ENCODE assay signal across 8 mouse cellular contexts in genomic region chr4:119239181-119239682, GRCm38 (mm10). TPM values are rescaled to one million over a fixed set of nuclear protein-coding genes. Genes with fewer than 3 reads are reported as not detected.
DNase-seq lines count a peak whose midpoint lies in the region; ATAC-seq lines count a peak whose summit lies in the region.

No protein-coding gene starts in this region.

- 0 out of 2 replicates have a peak overlapping the region, but pooled peaks have one; percentile 12 for H3K4me2 ChIP-seq in forebrain, embryonic 14.5 days (ENCODE audit: low read length)
- H3K4me2 ChIP-seq in intestine, embryonic 14.5 days (ENCODE audit: low read length) = no peak overlapping the region

- H3K27me3 ChIP-seq in forebrain, embryonic 14.5 days (replicated peaks; ENCODE audit: control insufficient read depth, insufficient read depth, low read length) = no peaks in the 10 kb centered on the region
- no peaks in the 10 kb centered on the region for H3K27me3 ChIP-seq in intestine, embryonic 14.5 days (replicated peaks; ENCODE audit: control insufficient read depth, insufficient read depth, low read length)

- H3K4me1 ChIP-seq in brown adipose tissue, adult 24 weeks (ENCODE audit: control insufficient read depth, insufficient read depth, insufficient read length, low read length) = no peaks in the 10 kb centered on the region
- peaks cover 2% of the 10 kb centered on the region; the same call in 1 of the 2 replicates for H3K4me1 ChIP-seq in forebrain, embryonic 14.5 days (ENCODE audit: control insufficient read depth, insufficient read depth, low read length)
- H3K4me1 ChIP-seq in intestine, embryonic 14.5 days (replicated peaks; ENCODE audit: control insufficient read depth, insufficient read depth, low read length) = peaks cover 6% of the 10 kb centered on the region; the same call in 1 of the 2 replicates

- H3K9me3 ChIP-seq in forebrain, embryonic 14.5 days (replicated peaks; ENCODE audit: control insufficient read depth, low read length) = no peaks in the 10 kb centered on the region
- H3K9me3 ChIP-seq in intestine, embryonic 14.5 days (ENCODE audit: control insufficient read depth, low read length) = no peaks in the 10 kb centered on the region

- peak; percentile 33 for DNase-seq in ovary, postnatal 14 days (ENCODE audit: low spot score)
- no peak for DNase-seq in ovary, postnatal 10 days (ENCODE audit: low spot score)
- DNase-seq in forebrain, embryonic 14.5 days (ENCODE audit: low spot score) = peak; percentile 94
- DNase-seq in intestine, embryonic 14.5 days (ENCODE audit: low spot score) = peak; percentile 71
- peak; percentile 63 for DNase-seq in lung, postnatal 25 days (ENCODE audit: low spot score)
- DNase-seq in right cerebral cortex, adult 2 months (ENCODE audit: low spot score in 2 of 2) = peak; percentile 40 to 61
- DNase-seq in layer of hippocampus, adult 9-10 months (ENCODE audit: low spot score) = no peak

- H3K36me3 ChIP-seq in forebrain, embryonic 14.5 days (ENCODE audit: control insufficient read depth, insufficient read depth, low read length) = peaks cover 37% of the 10 kb centered on the region
- H3K36me3 ChIP-seq in intestine, embryonic 14.5 days (ENCODE audit: control insufficient read depth, insufficient read depth, low read length) = peaks cover 49% of the 10 kb centered on the region

- H3K9ac ChIP-seq in forebrain, embryonic 14.5 days (ENCODE audit: low read length) = peak overlapping the region; percentile 35
- H3K9ac ChIP-seq in intestine, embryonic 14.5 days (ENCODE audit: low read length) = no peak overlapping the region

- ATAC-seq in forebrain, embryonic 14.5 days = peak; percentile 71
- ATAC-seq in intestine, embryonic 14.5 days (replicated peaks; ENCODE audit: low FRiP score, low TSS enrichment, low read depth) = peak; percentile 44

- no peak overlapping the region for H3K27ac ChIP-seq in brown adipose tissue, adult 24 weeks (replicated peaks; ENCODE audit: low read depth, low read length)
- peak overlapping the region; percentile 74 for H3K27ac ChIP-seq in forebrain, embryonic 14.5 days (ENCODE audit: low read depth, low read length)
- H3K27ac ChIP-seq in intestine, embryonic 14.5 days (ENCODE audit: low read depth) = peak overlapping the region; percentile 22; the same call in 1 of the 2 replicates

- H3K4me3 ChIP-seq in brown adipose tissue, adult 24 weeks (ENCODE audit: insufficient read depth, low read depth, low read length) = peak overlapping the region; percentile 38
- H3K4me3 ChIP-seq in forebrain, embryonic 14.5 days (ENCODE audit: low read depth, low read length) = no peak overlapping the region
- H3K4me3 ChIP-seq in intestine, embryonic 14.5 days (ENCODE audit: low read depth, low read length) = no peak overlapping the region

- 42% methylated on average over 12 of the region's 12 CpGs for WGBS in forebrain, embryonic 14.5 days
- 42% methylated on average over 12 of the region's 12 CpGs for WGBS in intestine, embryonic 14.5 days

RNA-seq across cellular contexts. Expression of gene P3h1, which starts 6.5 kb away (rescaled TPM):
- 5.7 and 6.5 TPM in 2 replicates for polyA plus RNA-seq in brown adipose tissue, adult 24 weeks (2012; ENCODE audit: insufficient read depth, insufficient read length, missing spikeins)
- polyA plus RNA-seq in forebrain, embryonic 14.5 days (2014; fragmentation: Nextera tagmentation; extraction: Ambion mirVana) = 8.0 and 9.5 TPM in 2 replicates
- 35.7 and 38.2 TPM in 2 replicates for polyA plus RNA-seq in intestine, embryonic 14.5 days (2014; fragmentation: Nextera tagmentation; extraction: Ambion mirVana)

RNA-seq across cellular contexts. Expression of gene AU022252, which starts 6.7 kb away (rescaled TPM):
- 4.3 and 6.8 TPM in 2 replicates for polyA plus RNA-seq in brown adipose tissue, adult 24 weeks (2012; ENCODE audit: insufficient read depth, insufficient read length, missing spikeins)
- polyA plus RNA-seq in forebrain, embryonic 14.5 days (2014; fragmentation: Nextera tagmentation; extraction: Ambion mirVana) = 25.5 and 28.8 TPM in 2 replicates
- polyA plus RNA-seq in intestine, embryonic 14.5 days (2014; fragmentation: Nextera tagmentation; extraction: Ambion mirVana) = 27.0 and 28.4 TPM in 2 replicates

RNA-seq across cellular contexts. Expression of gene Cldn19, which starts 16.0 kb away (rescaled TPM):
- 0.46 TPM in 1 of 2 replicates, not detected in the other for polyA plus RNA-seq in brown adipose tissue, adult 24 weeks (2012; ENCODE audit: insufficient read depth, insufficient read length, missing spikeins)
- 0.13 and 0.35 TPM in 2 replicates for polyA plus RNA-seq in forebrain, embryonic 14.5 days (2014; fragmentation: Nextera tagmentation; extraction: Ambion mirVana)
- polyA plus RNA-seq in intestine, embryonic 14.5 days (2014; fragmentation: Nextera tagmentation; extraction: Ambion mirVana) = not detected in 2 replicates

RNA-seq across cellular contexts. Expression of gene Tmem269, which starts 21.2 kb away (rescaled TPM):
- polyA plus RNA-seq in brown adipose tissue, adult 24 weeks (2012; ENCODE audit: insufficient read depth, insufficient read length, missing spikeins) = not detected in 2 replicates
- polyA plus RNA-seq in forebrain, embryonic 14.5 days (2014; fragmentation: Nextera tagmentation; extraction: Ambion mirVana) = 0.22 and 0.48 TPM in 2 replicates
- not detected in 2 replicates for polyA plus RNA-seq in intestine, embryonic 14.5 days (2014; fragmentation: Nextera tagmentation; extraction: Ambion mirVana)

RNA-seq across cellular contexts. Expression of gene Svbp, which starts 44.1 kb away (rescaled TPM):
- 30.6 and 38.8 TPM in 2 replicates for polyA plus RNA-seq in brown adipose tissue, adult 24 weeks (2012; ENCODE audit: insufficient read depth, insufficient read length, missing spikeins)
- 290 and 301 TPM in 2 replicates for polyA plus RNA-seq in forebrain, embryonic 14.5 days (2014; fragmentation: Nextera tagmentation; extraction: Ambion mirVana)
- 143 and 144 TPM in 2 replicates for polyA plus RNA-seq in intestine, embryonic 14.5 days (2014; fragmentation: Nextera tagmentation; extraction: Ambion mirVana)

Comparison
In these comparisons a context has a peak if more than half of its experiments do, and no peak if none do; other contexts are left out.
1. DNase-seq: peak in ovary, postnatal 14 days (single experiment), forebrain, embryonic 14.5 days (single experiment), intestine, embryonic 14.5 days (single experiment), lung, postnatal 25 days (single experiment) and right cerebral cortex, adult 2 months (2 of 2); none in ovary, postnatal 10 days (single experiment) and layer of hippocampus, adult 9-10 months (single experiment).